Mouse (Mus musculus) megakaryocyte, embryonic 14.5 days (primary cell): Measurements from ENCODE around the gene Asic2.

Experiments used
- FLI1 ChIP-seq: IDR thresholded peaks from 2 replicates; pipeline ENCODE4 v1.6.1; 2012; ENCODE audit warnings: low read length, inconsistent platforms, mixed read lengths
- GATA1 ChIP-seq: IDR thresholded peaks from 3 replicates; pipeline ENCODE4 v1.6.1; 2012; ENCODE audit warnings: mixed read lengths, low read length, inconsistent platforms, borderline replicate concordance

- TF ChIP-seq FLI1 (no peak), GATA1 (no peak)
Observed at GRCm38 (mm10) chr11:80949068-80949738, 1019.1 kb downstream of the Asic2 start.
